8 mouse cellular contexts compared by ENCODE assay signal in the genomic region with DNA sequence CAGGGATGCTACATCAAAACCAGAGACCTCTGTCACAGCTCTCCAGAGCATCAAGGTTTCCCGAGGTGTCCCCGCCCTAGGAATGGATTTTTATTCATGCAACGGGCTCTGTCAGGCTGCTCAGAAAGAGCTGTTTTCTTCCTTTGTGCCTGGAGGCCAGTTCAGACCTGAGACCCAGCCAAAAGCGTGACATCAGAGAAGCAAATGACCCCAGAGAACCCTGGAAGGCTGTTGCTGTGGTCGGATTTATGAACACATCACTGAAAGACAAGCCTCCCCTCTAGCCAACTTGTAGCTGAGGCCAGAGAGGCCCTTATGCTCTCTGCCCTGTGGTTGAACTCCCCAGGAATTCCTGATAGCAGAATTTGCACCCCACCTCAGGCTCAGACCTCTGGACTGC.
DNase-seq lines count a peak whose midpoint lies in the region; ATAC-seq lines count a peak whose summit lies in the region.

No protein-coding gene starts in this region.

- H3K9ac ChIP-seq in stomach, embryonic 15.5 days: no peak overlapping the region

- peak; percentile 20 for DNase-seq in ovary, adult 18-20 months (ENCODE audit: low spot score)
- no peak for DNase-seq in ovary, postnatal 10 days (ENCODE audit: low spot score)
- DNase-seq in heart, adult 8-10 months (ENCODE audit: low spot score): peak; percentile 76
- DNase-seq in kidney, postnatal 14 days: peak; percentile 73
- no peak for DNase-seq in spleen, adult 18-20 months
- no peak for DNase-seq in spleen, postnatal 4 days (ENCODE audit: low spot score in 2 of 2)
- DNase-seq in layer of hippocampus, adult 9-10 months (ENCODE audit: low spot score): no peak

- 44% methylated on average over 5 of the region's 5 CpGs for WGBS in stomach, embryonic 15.5 days

- peak overlapping the region; percentile 72 for H3K27ac ChIP-seq in stomach, embryonic 15.5 days

- no peaks in the 10 kb centered on the region for H3K36me3 ChIP-seq in stomach, embryonic 15.5 days

- H3K4me3 ChIP-seq in stomach, embryonic 15.5 days (replicated peaks): no peak overlapping the region

- peaks cover 54% of the 10 kb centered on the region for H3K4me1 ChIP-seq in stomach, embryonic 15.5 days

- H3K27me3 ChIP-seq in stomach, embryonic 15.5 days (replicated peaks): 0 out of 2 replicates have a peak, but pooled peaks cover 4% of the 10 kb centered on the region

- ATAC-seq in stomach, embryonic 15.5 days (ENCODE audit: insufficient read depth, low FRiP score, low read depth): no peak

- no peak overlapping the region for H3K4me2 ChIP-seq in stomach, embryonic 15.5 days

- no peaks in the 10 kb centered on the region for H3K9me3 ChIP-seq in stomach, embryonic 15.5 days

Comparison
In these comparisons a context has a peak if more than half of its experiments do, and no peak if none do; other contexts are left out.
1. DNase-seq: peak in ovary, adult 18-20 months (single experiment), heart, adult 8-10 months (single experiment) and kidney, postnatal 14 days (single experiment); none in ovary, postnatal 10 days (single experiment), spleen, adult 18-20 months (0 of 2), spleen, postnatal 4 days (0 of 2) and layer of hippocampus, adult 9-10 months (single experiment).